Mouse (Mus musculus): ENCODE data around the gene Fah. TPM values are rescaled to one million over a fixed set of nuclear protein-coding genes. Genes with fewer than 3 reads are reported as not detected.

Fah gene
- polyA plus RNA-seq, 1 experiment: 22.2 TPM

GRCm38 (mm10) chr7:84623718-84624117 lies 17.2 kb upstream of the Fah start:
- Histone ChIP-seq H3K79me3 (ENCODE audit: low read depth) (no peaks in the 10 kb centered on the region), H3K79me2 (ENCODE audit: control insufficient read depth, insufficient read depth) (no peaks in the 10 kb centered on the region), H3ac (ENCODE audit: control insufficient read depth, insufficient read length, low read depth) (no peak overlapping the region), H3K4me3 (ENCODE audit: insufficient read depth, poor library complexity, severe bottlenecking) (no peak overlapping the region), H3K36me3 (ENCODE audit: control insufficient read depth, insufficient read depth) (peaks cover 4% of the 10 kb centered on the region), H3K27me3 (ENCODE audit: control insufficient read depth, insufficient read depth, insufficient read length) (no peaks in the 10 kb centered on the region)
- no peak for TF ChIP-seq CEBPB (IDR thresholded peaks at IDR 0.05; ENCODE audit: low read depth)
- no peak for TF ChIP-seq MYOG (IDR thresholded peaks at IDR 0.05; ENCODE audit: control insufficient read depth, extremely low read depth, insufficient read length)
- TF ChIP-seq FOSL1 (IDR thresholded peaks at IDR 0.05; ENCODE audit: insufficient read depth, low read length, poor library complexity, severe bottlenecking): no peak
- no peak for TF ChIP-seq CTCF (IDR thresholded peaks at IDR 0.05; ENCODE audit: control insufficient read depth, insufficient read depth, insufficient read length)
- no peak for TF ChIP-seq MAX (IDR thresholded peaks at IDR 0.05)

GRCm38 (mm10) chr7:84620956-84621355 lies 14.4 kb upstream of the Fah start:
- TF ChIP-seq MYOG (IDR thresholded peaks at IDR 0.05; ENCODE audit: control insufficient read depth, extremely low read depth, insufficient read length) (no peak), CTCF (IDR thresholded peaks at IDR 0.05; ENCODE audit: control insufficient read depth, insufficient read depth, insufficient read length) (no peak), CEBPB (IDR thresholded peaks at IDR 0.05; ENCODE audit: low read depth) (no peak), MYOD1 (IDR thresholded peaks at IDR 0.05; ENCODE audit: control insufficient read depth, insufficient read length, low read depth) (no peak), MAX (IDR thresholded peaks at IDR 0.05) (no peak), USF1 (IDR thresholded peaks at IDR 0.05; ENCODE audit: low read depth) (no peak), FOSL1 (IDR thresholded peaks at IDR 0.05; ENCODE audit: insufficient read depth, low read length, poor library complexity, severe bottlenecking) (no peak)
- no peak overlapping the region for H3K4me3 ChIP-seq (ENCODE audit: insufficient read depth, poor library complexity, severe bottlenecking)

GRCm38 (mm10) chr7:84618951-84619350 lies 12.4 kb upstream of the Fah start:
- Histone ChIP-seq H3K4me3 (ENCODE audit: insufficient read depth, poor library complexity, severe bottlenecking) (no peak overlapping the region), H3K27me3 (ENCODE audit: control insufficient read depth, insufficient read depth, insufficient read length) (no peaks in the 10 kb centered on the region), H3K36me3 (ENCODE audit: control insufficient read depth, insufficient read depth) (peaks cover 7% of the 10 kb centered on the region), H3K79me3 (ENCODE audit: low read depth) (no peaks in the 10 kb centered on the region), H3K79me2 (ENCODE audit: control insufficient read depth, insufficient read depth) (no peaks in the 10 kb centered on the region), H3ac (ENCODE audit: control insufficient read depth, insufficient read length, low read depth) (no peak overlapping the region)
- TF ChIP-seq CTCF (IDR thresholded peaks at IDR 0.05; ENCODE audit: control insufficient read depth, insufficient read depth, insufficient read length) (no peak), FOSL1 (IDR thresholded peaks at IDR 0.05; ENCODE audit: insufficient read depth, low read length, poor library complexity, severe bottlenecking) (no peak), CEBPB (IDR thresholded peaks at IDR 0.05; ENCODE audit: low read depth) (no peak), MYOG (IDR thresholded peaks at IDR 0.05; ENCODE audit: control insufficient read depth, extremely low read depth, insufficient read length) (no peak), USF1 (IDR thresholded peaks at IDR 0.05; ENCODE audit: low read depth) (no peak), MYOD1 (IDR thresholded peaks at IDR 0.05; ENCODE audit: control insufficient read depth, insufficient read length, low read depth) (no peak), MAX (IDR thresholded peaks at IDR 0.05) (no peak)

More at GRCm38 (mm10) chr7:84620956-84621355, 14.4 kb upstream of the Fah start:
- no peak overlapping the region for H3ac ChIP-seq (ENCODE audit: control insufficient read depth, insufficient read length, low read depth)
- no peaks in the 10 kb centered on the region for H3K27me3 ChIP-seq (ENCODE audit: control insufficient read depth, insufficient read depth, insufficient read length)
- no peaks in the 10 kb centered on the region for H3K79me2 ChIP-seq (ENCODE audit: control insufficient read depth, insufficient read depth)
- H3K79me3 ChIP-seq (ENCODE audit: low read depth): no peaks in the 10 kb centered on the region
- peaks cover 4% of the 10 kb centered on the region for H3K36me3 ChIP-seq (ENCODE audit: control insufficient read depth, insufficient read depth)

GRCm38 (mm10) chr7:84612445-84612844 lies 5.9 kb upstream of the Fah start:
- no peak overlapping the region for H3ac ChIP-seq (ENCODE audit: control insufficient read depth, insufficient read length, low read depth)
- H3K27me3 ChIP-seq (ENCODE audit: control insufficient read depth, insufficient read depth, insufficient read length): no peaks in the 10 kb centered on the region
- H3K4me3 ChIP-seq (ENCODE audit: insufficient read depth, poor library complexity, severe bottlenecking): no peak overlapping the region
- H3K79me3 ChIP-seq (ENCODE audit: low read depth): no peaks in the 10 kb centered on the region
- TF ChIP-seq CEBPB (IDR thresholded peaks at IDR 0.05; ENCODE audit: low read depth): no peak
- no peak for TF ChIP-seq USF1 (IDR thresholded peaks at IDR 0.05; ENCODE audit: low read depth)
- no peak for TF ChIP-seq MYOG (IDR thresholded peaks at IDR 0.05; ENCODE audit: control insufficient read depth, extremely low read depth, insufficient read length)
- no peak for TF ChIP-seq MYOD1 (IDR thresholded peaks at IDR 0.05; ENCODE audit: control insufficient read depth, insufficient read length, low read depth)
- no peak for TF ChIP-seq FOSL1 (IDR thresholded peaks at IDR 0.05; ENCODE audit: insufficient read depth, low read length, poor library complexity, severe bottlenecking)
- no peak for TF ChIP-seq CTCF (IDR thresholded peaks at IDR 0.05; ENCODE audit: control insufficient read depth, insufficient read depth, insufficient read length)
- TF ChIP-seq MAX (IDR thresholded peaks at IDR 0.05): no peak
- H3K36me3 ChIP-seq (ENCODE audit: control insufficient read depth, insufficient read depth): peaks cover 3% of the 10 kb centered on the region
- H3K79me2 ChIP-seq (ENCODE audit: control insufficient read depth, insufficient read depth): no peaks in the 10 kb centered on the region

GRCm38 (mm10) chr7:84611609-84612008 lies 5.1 kb upstream of the Fah start:
- no peak overlapping the region for H3ac ChIP-seq (ENCODE audit: control insufficient read depth, insufficient read length, low read depth)
- TF ChIP-seq MYOG (IDR thresholded peaks at IDR 0.05; ENCODE audit: control insufficient read depth, extremely low read depth, insufficient read length) (no peak), FOSL1 (IDR thresholded peaks at IDR 0.05; ENCODE audit: insufficient read depth, low read length, poor library complexity, severe bottlenecking) (no peak)
- H3K27me3 ChIP-seq (ENCODE audit: control insufficient read depth, insufficient read depth, insufficient read length): no peaks in the 10 kb centered on the region
- no peaks in the 10 kb centered on the region for H3K79me3 ChIP-seq (ENCODE audit: low read depth)
- H3K79me2 ChIP-seq (ENCODE audit: control insufficient read depth, insufficient read depth): no peaks in the 10 kb centered on the region
- peaks cover 3% of the 10 kb centered on the region for H3K36me3 ChIP-seq (ENCODE audit: control insufficient read depth, insufficient read depth)
- no peak overlapping the region for H3K4me3 ChIP-seq (ENCODE audit: insufficient read depth, poor library complexity, severe bottlenecking)

- H3K79me2 ChIP-seq (ENCODE audit: control insufficient read depth, insufficient read depth): peaks cover 5% of the 10 kb centered on the region
- TF ChIP-seq FOSL1 (IDR thresholded peaks at IDR 0.05; ENCODE audit: insufficient read depth, low read length, poor library complexity, severe bottlenecking) (no peak), USF1 (IDR thresholded peaks at IDR 0.05; ENCODE audit: low read depth) (no peak), MAX (IDR thresholded peaks at IDR 0.05) (no peak), CEBPB (IDR thresholded peaks at IDR 0.05; ENCODE audit: low read depth) (no peak), CTCF (IDR thresholded peaks at IDR 0.05; ENCODE audit: control insufficient read depth, insufficient read depth, insufficient read length) (no peak), MYOD1 (IDR thresholded peaks at IDR 0.05; ENCODE audit: control insufficient read depth, insufficient read length, low read depth) (no peak), MYOG (IDR thresholded peaks at IDR 0.05; ENCODE audit: control insufficient read depth, extremely low read depth, insufficient read length) (no peak)
- no peaks in the 10 kb centered on the region for H3K79me3 ChIP-seq (ENCODE audit: low read depth)
- H3K27me3 ChIP-seq (ENCODE audit: control insufficient read depth, insufficient read depth, insufficient read length): no peaks in the 10 kb centered on the region
- H3ac ChIP-seq (ENCODE audit: control insufficient read depth, insufficient read length, low read depth): peak overlapping the region; percentile 65
- H3K4me3 ChIP-seq (ENCODE audit: insufficient read depth, poor library complexity, severe bottlenecking): peak overlapping the region; percentile 50
- H3K36me3 ChIP-seq (ENCODE audit: control insufficient read depth, insufficient read depth): no peaks in the 10 kb centered on the region
These were observed 724 bp downstream of the Fah start for GRCm38 (mm10) chr7:84605704-84606292.
